Mouse (Mus musculus): Measurements from ENCODE around the gene Pdzk1ip1. TPM values are rescaled to one million over a fixed set of nuclear protein-coding genes. Genes with fewer than 3 reads are reported as not detected.

Gene Pdzk1ip1
- total RNA-seq, 2 experiments from 2014 or later = not detected

- DNase-seq = peak; percentile 25
Measured at GRCm38 (mm10) chr4:115075204-115075915, 13.1 kb upstream of the Pdzk1ip1 start.

GRCm38 (mm10) chr4:115078892-115079820, 9.4 kb upstream of the Pdzk1ip1 start:
- no peak for DNase-seq

- no peak for DNase-seq
Measured at GRCm38 (mm10) chr4:115079821-115080349, 8.6 kb upstream of the Pdzk1ip1 start.

- no peak for DNase-seq
Measured at GRCm38 (mm10) chr4:115083031-115083430, 5.5 kb upstream of the Pdzk1ip1 start.

GRCm38 (mm10) chr4:115085522-115086095, 2.9 kb upstream of the Pdzk1ip1 start:
- DNase-seq = no peak

GRCm38 (mm10) chr4:115086257-115086656, 2.3 kb upstream of the Pdzk1ip1 start:
- no peak for DNase-seq

GRCm38 (mm10) chr4:115086763-115087415, 1.6 kb upstream of the Pdzk1ip1 start:
- DNase-seq = no peak

GRCm38 (mm10) chr4:115090592-115090991, 2.1 kb downstream of the Pdzk1ip1 start:
- DNase-seq = no peak

- no peak for DNase-seq
Measured at GRCm38 (mm10) chr4:115091806-115092205, 3.3 kb downstream of the Pdzk1ip1 start.

- DNase-seq = no peak
Measured at GRCm38 (mm10) chr4:115093331-115093864, 4.9 kb downstream of the Pdzk1ip1 start.

GRCm38 (mm10) chr4:115094056-115094455, 5.5 kb downstream of the Pdzk1ip1 start:
- DNase-seq = no peak

- DNase-seq = no peak
Measured at GRCm38 (mm10) chr4:115095671-115096434, 7.3 kb downstream of the Pdzk1ip1 start.

GRCm38 (mm10) chr4:115096435-115097145, 8.1 kb downstream of the Pdzk1ip1 start:
- DNase-seq = no peak

- DNase-seq = no peak
Measured at GRCm38 (mm10) chr4:115097146-115097496, 8.6 kb downstream of the Pdzk1ip1 start.

GRCm38 (mm10) chr4:115101682-115102081, 13.2 kb downstream of the Pdzk1ip1 start:
- no peak for DNase-seq

- DNase-seq = no peak
Measured at GRCm38 (mm10) chr4:115103510-115103909, 15.0 kb downstream of the Pdzk1ip1 start.

- DNase-seq = no peak
Measured at GRCm38 (mm10) chr4:115111167-115111566, 22.7 kb downstream of the Pdzk1ip1 start.

GRCm38 (mm10) chr4:115113266-115113665, 24.8 kb downstream of the Pdzk1ip1 start:
- no peak for DNase-seq

GRCm38 (mm10) chr4:115119642-115120041, 31.1 kb downstream of the Pdzk1ip1 start:
- no peak for DNase-seq

GRCm38 (mm10) chr4:115121162-115121561, 32.7 kb downstream of the Pdzk1ip1 start:
- no peak for DNase-seq

All from gastrocnemius, postnatal 25 days (tissue).